Mouse (Mus musculus) CH12.LX (cell line): ENCODE results near the gene Dalrd3. TPM values are rescaled to one million over a fixed set of nuclear protein-coding genes. Genes with fewer than 3 reads are reported as not detected.
A peak's percentile ranks its signal among the peaks of the same experiment; 100 is the strongest.

Experiments used
- DNase-seq: peaks from one replicate; pipeline ENCODE4 v3.0.0-alpha.2; 2013; ENCODE audit errors: extremely low read depth
- H3K27ac ChIP-seq: 2 replicates; pipeline ENCODE4 v1.5.1; 2012; ENCODE audit warnings: low read depth, mild to moderate bottlenecking, control low read depth, moderate library complexity; ENCODE audit not compliant: insufficient read depth
- H3K27me3 ChIP-seq: replicated peaks from 2 replicates; pipeline ENCODE3; 2012; ENCODE audit warnings: inconsistent platforms
- H3K36me3 ChIP-seq, 2 experiments: replicated peaks in 1 of 2; 2 replicates each; pipeline versions ENCODE3 to v1.6.1; 2012; ENCODE audit warnings: inconsistent platforms in 1 of 2, low read length in 1 of 2, mild to moderate bottlenecking in 1 of 2, mixed read lengths in 1 of 2, moderate library complexity in 1 of 2; ENCODE audit not compliant: control insufficient read depth in 1 of 2, insufficient read depth in 1 of 2
- H3K4me1 ChIP-seq, 2 experiments: 2 replicates each; pipeline ENCODE4 v1.6.1; 2012; ENCODE audit warnings: inconsistent platforms in 1 of 2, moderate library complexity in 1 of 2; ENCODE audit not compliant: insufficient read depth in 2 of 2, control insufficient read depth in 1 of 2
- H3K4me2 ChIP-seq: 2 replicates; pipeline ENCODE4 v1.6.1; 2012; ENCODE audit warnings: low read depth, mild to moderate bottlenecking, control low read depth; ENCODE audit not compliant: poor library complexity, insufficient read depth, severe bottlenecking
- H3K4me3 ChIP-seq, 3 experiments: fragments of 150-350 bp in 1 of 3; sonication (generic) in 1 of 3; replicated peaks in 1 of 3; 2 replicates each; pipeline versions ENCODE3 to v1.5.1; 2011 to 2012; ENCODE audit warnings: low read depth in 2 of 3, low read length in 2 of 3, mild to moderate bottlenecking in 2 of 3, moderate library complexity in 2 of 3, control low read depth in 1 of 3, improper control_type of control experiment in 1 of 3, inconsistent platforms in 1 of 3, mixed read lengths in 1 of 3; ENCODE audit not compliant: poor library complexity in 1 of 3
- H3K79me2 ChIP-seq: replicated peaks from 2 replicates; pipeline ENCODE4 v1.6.1; 2012; ENCODE audit warnings: mild to moderate bottlenecking, moderate library complexity; ENCODE audit not compliant: control insufficient read depth, poor library complexity, insufficient read depth, severe bottlenecking; ENCODE audit errors: extremely low read depth
- H3K9ac ChIP-seq: 2 replicates; pipeline ENCODE4 v1.6.1; 2012; ENCODE audit warnings: low read depth, mild to moderate bottlenecking, control low read depth, moderate library complexity; ENCODE audit not compliant: insufficient read depth
- H3K9me3 ChIP-seq: replicated peaks from 2 replicates; pipeline ENCODE3; 2012; ENCODE audit warnings: low read length, inconsistent platforms, mixed read lengths
- BHLHE40 ChIP-seq: IDR thresholded peaks from 2 replicates; pipeline ENCODE4 v1.6.1; 2011; ENCODE audit warnings: mild to moderate bottlenecking, low read depth, low read length, improper control_type of control experiment
- CHD2 ChIP-seq: IDR thresholded peaks from 2 replicates; pipeline ENCODE4 v1.6.1; 2011; ENCODE audit warnings: low read length, improper control_type of control experiment
- ETS1 ChIP-seq: conservative IDR thresholded peaks from 2 replicates; pipeline ENCODE4 v1.6.1; 2012; ENCODE audit warnings: low read depth, mild to moderate bottlenecking, inconsistent platforms, low read length, improper control_type of control experiment, moderate library complexity
- GABPA ChIP-seq: IDR thresholded peaks from 2 replicates; pipeline ENCODE4 v1.6.1; 2012; ENCODE audit warnings: low read depth, low read length, improper control_type of control experiment, inconsistent platforms; ENCODE audit not compliant: insufficient replicate concordance
- HCFC1 ChIP-seq: IDR thresholded peaks from 2 replicates; pipeline ENCODE4 v1.6.1; 2012; ENCODE audit warnings: low read depth, mild to moderate bottlenecking, inconsistent platforms, low read length, improper control_type of control experiment
- IRF4 ChIP-seq: IDR thresholded peaks from 2 replicates; pipeline ENCODE4 v1.6.1; 2014; ENCODE audit warnings: low read depth, mild to moderate bottlenecking, inconsistent platforms, low read length, improper control_type of control experiment
- JUN ChIP-seq: IDR thresholded peaks from 2 replicates; pipeline ENCODE4 v1.6.1; 2011; ENCODE audit warnings: low read depth, mild to moderate bottlenecking, low read length, improper control_type of control experiment, moderate library complexity; ENCODE audit not compliant: insufficient read depth
- JUND ChIP-seq: conservative IDR thresholded peaks from 2 replicates; pipeline ENCODE4 v1.6.1; 2011; ENCODE audit warnings: low read depth, low read length, improper control_type of control experiment
- KAT2A ChIP-seq: IDR thresholded peaks from 2 replicates; pipeline ENCODE4 v1.6.1; 2012; ENCODE audit warnings: low read length, improper control_type of control experiment, inconsistent platforms; ENCODE audit not compliant: insufficient replicate concordance
- MAFK ChIP-seq: IDR thresholded peaks from 2 replicates; pipeline ENCODE4 v1.6.1; 2011; ENCODE audit warnings: low read length, improper control_type of control experiment; ENCODE audit not compliant: insufficient replicate concordance
- MAX ChIP-seq: IDR thresholded peaks from 2 replicates; pipeline ENCODE4 v1.6.1; 2011; ENCODE audit warnings: low read length, improper control_type of control experiment
- MAZ ChIP-seq: IDR thresholded peaks from 2 replicates; pipeline ENCODE4 v1.6.1; 2012; ENCODE audit warnings: low read depth, mild to moderate bottlenecking, inconsistent platforms, low read length, improper control_type of control experiment, moderate library complexity
- MEF2A ChIP-seq: IDR thresholded peaks from 2 replicates; pipeline ENCODE4 v1.6.1; 2014; ENCODE audit warnings: low read depth, mild to moderate bottlenecking, inconsistent platforms, low read length, improper control_type of control experiment, borderline replicate concordance
- MXI1 ChIP-seq: IDR thresholded peaks from 2 replicates; pipeline ENCODE4 v1.6.1; 2011; ENCODE audit warnings: mild to moderate bottlenecking, low read depth, low read length, improper control_type of control experiment
- NELFE ChIP-seq: IDR thresholded peaks from 2 replicates; pipeline ENCODE4 v1.6.1; 2011; ENCODE audit warnings: low read depth, low read length, improper control_type of control experiment
- NRF1 ChIP-seq: IDR thresholded peaks from 2 replicates; pipeline ENCODE4 v1.6.1; 2014; ENCODE audit warnings: low read depth, mild to moderate bottlenecking, inconsistent platforms, low read length, improper control_type of control experiment, moderate library complexity
- POLR2A ChIP-seq: IDR thresholded peaks from 2 replicates; pipeline ENCODE4 v1.6.1; 2011; ENCODE audit warnings: low read depth, mild to moderate bottlenecking, improper control_type of control experiment, low read length
- POLR2AphosphoS2 ChIP-seq: IDR thresholded peaks from 2 replicates; pipeline ENCODE4 v1.6.1; 2011; ENCODE audit warnings: low read depth, low read length, improper control_type of control experiment
- SMC3 ChIP-seq: IDR thresholded peaks from 2 replicates; pipeline ENCODE4 v1.6.1; 2011; ENCODE audit warnings: low read depth, low read length, improper control_type of control experiment
- TBP ChIP-seq: conservative IDR thresholded peaks from 2 replicates; pipeline ENCODE4 v1.6.1; 2011; ENCODE audit warnings: low read depth, low read length, improper control_type of control experiment
- TCF12 ChIP-seq: IDR thresholded peaks from 2 replicates; pipeline ENCODE4 v1.6.1; 2014; ENCODE audit warnings: low read depth, mild to moderate bottlenecking, inconsistent platforms, low read length, improper control_type of control experiment
- USF1 ChIP-seq: IDR thresholded peaks from 2 replicates; pipeline ENCODE4 v1.6.1; 2014; ENCODE audit warnings: low read depth, mild to moderate bottlenecking, inconsistent platforms, low read length, improper control_type of control experiment
- USF2 ChIP-seq: conservative IDR thresholded peaks from 2 replicates; pipeline ENCODE4 v1.6.1; 2011; ENCODE audit warnings: low read depth, low read length, improper control_type of control experiment
- ZC3H11A ChIP-seq: IDR thresholded peaks from 2 replicates; pipeline ENCODE4 v1.6.1; 2012; ENCODE audit warnings: low read depth, mild to moderate bottlenecking, inconsistent platforms, low read length, improper control_type of control experiment
- dilution Hi-C: fragments of 300-500 bp; cut with MboI; formaldehyde crosslinking; loops from 2 replicates; pipeline ENCODE4 v1.14.3; 2020; ENCODE audit warnings: low sequenced_read_pairs; ENCODE audit not compliant: extremely low pct_unique_long_range_greater_than_20kb, extremely low pct_ligation_motif_present
- in situ Hi-C: fragments of 300-500 bp; cut with MboI; formaldehyde crosslinking; loops from 3 replicates; pipeline ENCODE4 v1.14.3; 2019; ENCODE audit warnings: low sequenced_read_pairs, low pct_ligation_motif_present, low pct_unique_long_range_greater_than_20kb, mixed read lengths
- polyA plus RNA-seq: library from polyadenylated mRNA; unstranded; fragments of >175 nt; gene quantifications from 2 replicates; pipeline ENCODE4 v1.2.1, GENCODE M21; 2012; ENCODE audit warnings: low read depth; ENCODE audit not compliant: insufficient read length
- total RNA-seq, 2 experiments: library from RNA; depleted of rRNA; stranded (reverse); fragments of 300-350 nt in 1 of 2; fragments of >200 nt in 1 of 2; gene quantifications; 2 replicates each; pipeline ENCODE4 v1.2.3; 2012 to 2014

Gene Dalrd3
- total and polyA plus RNA-seq, 3 experiments: 52.6 to 114 (median 110) TPM

DNA sequence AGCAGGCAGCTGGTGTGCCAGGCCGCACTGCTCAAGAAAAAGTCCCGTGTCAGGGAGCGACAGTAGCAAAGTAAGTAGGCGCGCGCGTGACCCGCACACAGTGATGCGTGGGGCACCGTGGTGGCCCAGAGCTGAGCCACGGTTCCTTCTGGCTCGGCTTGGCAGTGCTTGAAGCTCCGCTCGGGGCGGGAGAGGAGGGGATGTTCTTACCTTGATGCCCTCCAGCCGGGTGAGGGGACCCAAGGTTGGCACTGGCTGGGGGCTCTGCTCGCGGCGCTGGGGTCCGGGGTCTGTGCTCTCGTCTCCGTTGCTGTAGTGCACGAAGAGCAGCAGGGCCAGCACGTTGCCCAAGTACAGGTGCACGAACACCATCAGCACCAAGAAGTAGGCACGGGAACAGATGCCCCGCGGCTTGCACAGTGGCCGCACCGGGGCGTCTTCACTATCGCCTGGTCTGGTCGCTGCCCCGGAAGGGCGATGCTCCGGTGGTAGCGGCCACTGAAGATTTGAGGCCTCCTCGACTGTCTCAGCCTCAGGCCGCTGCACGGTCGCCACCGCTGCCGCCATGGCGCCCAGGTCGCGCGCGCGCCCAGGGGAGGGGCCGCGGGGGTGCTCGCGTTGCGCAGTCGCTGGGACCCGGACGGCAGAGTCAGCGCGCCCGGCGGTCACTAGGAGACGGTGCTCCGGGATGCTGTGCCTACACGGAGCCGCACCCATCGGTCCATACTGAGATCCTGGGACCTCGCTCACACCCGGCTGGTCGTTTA lies 27.5 kb downstream of the Dalrd3 start, which contains the start of gene P4htm:
TSS of gene P4htm (minus strand) at position 670 of the 767 bp plus-strand sequence.
- 0 out of 2 replicates have a peak, but pooled peaks have one; percentile 20 for TF ChIP-seq MEF2A
- no peak for TF ChIP-seq MAX
- TF ChIP-seq USF1: no peak
- TF ChIP-seq JUND: no peak
- TF ChIP-seq MAFK: no peak
- TF ChIP-seq TBP: no peak
- peak; percentile 26; the same call in 1 of the 2 replicates for TF ChIP-seq IRF4
- TF ChIP-seq HCFC1: no peak; the same call in 1 of the 2 replicates
- TF ChIP-seq ZC3H11A: no peak
- TF ChIP-seq CHD2: no peak
- no peak for TF ChIP-seq ETS1
- peak; percentile 71; the same call in 1 of the 2 replicates for TF ChIP-seq MAZ
- no peak for TF ChIP-seq JUN
- no peak for TF ChIP-seq USF2
- TF ChIP-seq SMC3: no peak
- TF ChIP-seq POLR2AphosphoS2: no peak
- 0 out of 2 replicates have a peak, but pooled peaks have one; percentile 18 for TF ChIP-seq KAT2A
- peak; percentile 84 for TF ChIP-seq NRF1
- peak; percentile 10; the same call in 1 of the 2 replicates for TF ChIP-seq BHLHE40
- TF ChIP-seq MXI1: peak; percentile 53; the same call in 1 of the 2 replicates
- peak; percentile 74 for TF ChIP-seq TCF12
- no peak for TF ChIP-seq GABPA
- TF ChIP-seq NELFE: peak; percentile 76
- TF ChIP-seq POLR2A: peak; percentile 82
- H3K9me3 ChIP-seq: no peaks in the 10 kb centered on the region
- H3K4me1 ChIP-seq: peaks cover 0 to 19% of the 10 kb centered on the region in 2 experiments; a peak in 2 of 4 replicates
- H3K9ac ChIP-seq: peak within 1 kb of the TSS; percentile 63
- in situ Hi-C loops (no loop called here), dilution Hi-C loops (no loop called here)
- no peak within 1 kb of the TSS for H3K27ac ChIP-seq
- no peaks in the 10 kb centered on the region for H3K27me3 ChIP-seq
- peaks cover 2 to 29% of the 10 kb centered on the region in 2 experiments for H3K36me3 ChIP-seq
- peak within 1 kb of the TSS; percentile 62 to 72 (median 70) for H3K4me3 ChIP-seq
- peak within 1 kb of the TSS; percentile 91 for H3K4me2 ChIP-seq
- H3K79me2 ChIP-seq: no peaks in the 10 kb centered on the region
- DNase-seq: peak; percentile 60
